Mouse (Mus musculus) liver, embryonic 14.5 days (tissue): ENCODE data around the gene Wfikkn2. TPM values are rescaled to one million over a fixed set of nuclear protein-coding genes. Genes with fewer than 3 reads are reported as not detected.

Source experiments
- ATAC-seq: fragments of 200-750 bp; cut with Nextera tagmentation; 2 replicates; pipeline ENCODE4 v1.8.0; 2017; ENCODE audit warnings: moderate number of reproducible peaks, mild to moderate bottlenecking, moderate library complexity; ENCODE audit not compliant: insufficient read depth
- DNase-seq, 3 experiments: peaks; one replicate each; pipeline ENCODE4 v3.0.0-alpha.2; 2012 to 2013; ENCODE audit warnings: low read depth in 3 of 3, low spot score in 3 of 3
- H3K27ac ChIP-seq: fragments of 300-500 bp; sonication (generic); 2 replicates; pipeline ENCODE4 v1.5.1; 2014; ENCODE audit warnings: moderate library complexity, mild to moderate bottlenecking, control low read depth, inconsistent platforms
- H3K27me3 ChIP-seq: fragments of 300-500 bp; sonication (generic); 2 replicates; pipeline ENCODE4 v1.6.1; 2014; ENCODE audit warnings: mild to moderate bottlenecking, low read length, moderate library complexity; ENCODE audit not compliant: control insufficient read depth, insufficient read depth
- H3K36me3 ChIP-seq: fragments of 300-500 bp; sonication (generic); replicated peaks from 2 replicates; pipeline ENCODE4 v1.6.1; 2014; ENCODE audit warnings: low read depth; ENCODE audit not compliant: control insufficient read depth, insufficient read depth
- H3K4me1 ChIP-seq, 2 experiments: fragments of 200-500 bp in 1 of 2; fragments of 300-500 bp in 1 of 2; sonication (generic) in 1 of 2; replicated peaks; 2 replicates each; pipeline ENCODE4 v1.6.1; 2012 to 2014; ENCODE audit warnings: antibody characterized with exemption in 1 of 2, inconsistent platforms in 1 of 2, low read length in 1 of 2; ENCODE audit not compliant: control insufficient read depth in 2 of 2, insufficient read depth in 2 of 2
- H3K4me2 ChIP-seq: fragments of 300-500 bp; sonication (generic); 2 replicates; pipeline ENCODE4 v1.6.1; 2014; ENCODE audit warnings: low read depth, mild to moderate bottlenecking, control low read depth, moderate library complexity
- H3K4me3 ChIP-seq, 2 experiments: fragments of 200-500 bp in 1 of 2; fragments of 300-500 bp in 1 of 2; sonication (generic) in 1 of 2; 2 replicates each; pipeline ENCODE4 v1.5.1; 2012 to 2014; ENCODE audit warnings: low read depth in 2 of 2, low read length in 2 of 2, mild to moderate bottlenecking in 2 of 2, control low read depth in 1 of 2, inconsistent platforms in 1 of 2, moderate library complexity in 1 of 2; ENCODE audit not compliant: insufficient read depth in 1 of 2
- H3K9ac ChIP-seq: fragments of 300-500 bp; sonication (generic); replicated peaks from 2 replicates; pipeline ENCODE4 v1.6.1; 2014; ENCODE audit warnings: mild to moderate bottlenecking, control low read depth, moderate library complexity
- H3K9me3 ChIP-seq: fragments of 300-500 bp; sonication (generic); 2 replicates; pipeline ENCODE4 v1.6.1; 2016; ENCODE audit warnings: low read length, mixed read lengths; ENCODE audit not compliant: control insufficient read depth
- CTCF ChIP-seq: IDR thresholded peaks from 2 replicates; pipeline ENCODE4 v1.5.1; 2016; ENCODE audit warnings: antibody characterized with exemption, low read depth, control low read depth
- EP300 ChIP-seq: IDR thresholded peaks from 2 replicates; pipeline ENCODE4 v1.6.1; 2016; ENCODE audit warnings: antibody characterized with exemption, low read depth
- WGBS: fragments of 180-500 bp; shearing (Covaris S2); extraction: QIAGEN DNeasy Blood & Tissue Kit; methylation state at CpG from one replicate; pipeline ENCODE4 v1.1.7; 2014; ENCODE audit not compliant: insufficient replicate concordance; 5-methylcytosine and 5-hydroxymethylcytosine counted together
- polyA plus RNA-seq, 2 experiments: library from polyadenylated mRNA; depleted of rRNA in 1 of 2; stranded (reverse) in 1 of 2; unstranded in 1 of 2; fragments of >200 nt; fragmentation: Nextera tagmentation in 1 of 2; extraction: Ambion mirVana in 1 of 2; gene quantifications; 2 replicates each; pipeline versions ENCODE4 v1.2.1 to v1.2.3; 2012 to 2014

The Wfikkn2 gene
- polyA plus RNA-seq, 2 experiments: 0.12 to 0.17 TPM

DNA sequence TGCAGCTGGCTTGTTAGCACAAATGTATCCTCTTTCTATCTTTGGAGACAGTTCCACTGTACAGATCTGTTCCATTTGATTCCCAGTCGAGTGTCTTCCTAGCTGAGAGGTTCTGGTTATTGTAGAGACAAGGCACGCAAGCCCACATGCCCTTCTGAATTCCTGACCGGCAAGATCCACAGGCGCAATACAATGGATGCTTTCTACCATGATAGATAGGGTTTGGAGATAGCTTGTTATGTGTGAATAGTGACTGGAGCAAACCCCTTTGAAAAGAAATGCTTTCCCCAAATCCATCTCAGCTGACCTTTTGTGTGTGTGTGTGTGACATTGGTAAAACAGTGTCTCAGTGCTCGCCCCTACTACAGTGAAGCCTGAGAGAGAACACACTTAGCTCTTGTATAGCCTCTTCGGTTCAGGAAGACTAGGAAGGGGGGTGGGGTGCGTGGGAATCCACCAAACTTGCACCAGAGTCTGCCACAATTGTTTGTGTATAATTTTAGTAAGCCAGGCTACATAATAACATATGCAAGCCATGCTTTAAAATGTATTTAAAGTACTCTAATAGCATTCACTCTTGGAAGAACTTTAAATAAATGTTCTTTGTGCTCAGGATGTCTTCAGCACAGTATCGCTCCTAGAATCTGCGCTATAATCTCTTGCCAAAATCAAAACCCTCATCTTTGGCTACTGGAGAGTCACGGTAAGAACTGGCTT, 39.2 kb downstream of the Wfikkn2 start:
- Histone ChIP-seq H3K9me3 (no peaks in the 10 kb centered on the region), H3K27me3 (no peaks in the 10 kb centered on the region), H3K36me3 (no peaks in the 10 kb centered on the region), H3K27ac (no peak overlapping the region), H3K4me2 (no peak overlapping the region), H3K4me3 (no peak overlapping the region), H3K4me1 (peaks cover 7 to 15% of the 10 kb centered on the region in 2 experiments), H3K9ac (no peak overlapping the region)
- ATAC-seq: no peak
- WGBS: 65% methylated on average over 10 of the region's 10 CpGs
- DNase-seq: no peak
- TF ChIP-seq CTCF: no peak
- TF ChIP-seq EP300: no peak

GRCm38 (mm10) chr11:94203066-94203465, 42.7 kb downstream of the Wfikkn2 start:
- H3K4me3 ChIP-seq: no peak overlapping the region
- H3K9me3 ChIP-seq: no peaks in the 10 kb centered on the region
- H3K36me3 ChIP-seq: no peaks in the 10 kb centered on the region
- no peaks in the 10 kb centered on the region for H3K27me3 ChIP-seq
- no peak for ATAC-seq
- peaks cover 15 to 40% of the 10 kb centered on the region in 2 experiments for H3K4me1 ChIP-seq
- no peak overlapping the region for H3K9ac ChIP-seq
- no peak for DNase-seq
- no peak overlapping the region for H3K27ac ChIP-seq
- WGBS: 66% methylated on average over 3 of the region's 3 CpGs
- TF ChIP-seq CTCF (no peak), EP300 (no peak)
- H3K4me2 ChIP-seq: no peak overlapping the region

GRCm38 (mm10) chr11:94202106-94202505, 43.7 kb downstream of the Wfikkn2 start:
- Histone ChIP-seq H3K4me3 (no peak overlapping the region), H3K36me3 (no peaks in the 10 kb centered on the region), H3K27me3 (no peaks in the 10 kb centered on the region), H3K27ac (no peak overlapping the region), H3K9ac (no peak overlapping the region), H3K4me2 (no peak overlapping the region), H3K4me1 (peaks cover 15 to 40% of the 10 kb centered on the region in 2 experiments), H3K9me3 (no peaks in the 10 kb centered on the region)
- WGBS: 74% methylated on average over 5 of the region's 5 CpGs
- TF ChIP-seq EP300 (no peak), CTCF (no peak)
- ATAC-seq (no peak), DNase-seq (no peak)

GRCm38 (mm10) chr11:94200422-94200821, 45.4 kb downstream of the Wfikkn2 start:
- H3K4me1 ChIP-seq: peaks cover 15 to 42% of the 10 kb centered on the region in 2 experiments
- no peaks in the 10 kb centered on the region for H3K27me3 ChIP-seq
- H3K4me2 ChIP-seq: 0 out of 2 replicates have a peak overlapping the region, but pooled peaks have one; percentile 15
- H3K27ac ChIP-seq: no peak overlapping the region
- WGBS: 28% methylated on average over 4 of the region's 4 CpGs
- H3K9ac ChIP-seq: no peak overlapping the region
- TF ChIP-seq EP300 (no peak), CTCF (no peak)
- DNase-seq (no peak), ATAC-seq (peak; percentile 58; the same call in 1 of the 2 replicates)
- H3K4me3 ChIP-seq: no peak overlapping the region
- no peaks in the 10 kb centered on the region for H3K36me3 ChIP-seq
- H3K9me3 ChIP-seq: no peaks in the 10 kb centered on the region

DNA sequence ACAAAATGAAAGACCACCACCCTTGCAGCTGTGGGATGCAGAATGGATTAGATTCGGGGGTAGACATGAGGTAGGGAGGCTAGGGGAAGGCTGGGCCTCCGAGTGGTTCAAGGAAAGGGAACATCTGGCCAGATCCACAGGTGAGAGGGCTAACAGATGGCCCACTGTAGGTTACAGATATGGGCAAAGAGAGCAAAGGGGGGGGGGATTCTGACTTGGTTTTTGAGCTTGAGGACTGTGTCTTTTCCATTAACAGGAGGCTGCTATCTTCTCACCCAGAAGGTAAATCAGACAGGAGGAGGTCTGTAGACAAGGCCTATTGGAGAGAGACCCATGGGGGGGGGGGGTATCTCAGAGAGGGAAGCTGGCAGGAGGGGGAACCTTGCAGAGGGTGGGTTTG, 46.0 kb downstream of the Wfikkn2 start:
- H3K9ac ChIP-seq: no peak overlapping the region
- no peak overlapping the region for H3K27ac ChIP-seq
- 22% methylated on average over 2 of the region's 2 CpGs for WGBS
- H3K36me3 ChIP-seq: no peaks in the 10 kb centered on the region
- DNase-seq (peak in 1 of 3 experiments; percentile 7), ATAC-seq (peak; percentile 44; the same call in 1 of the 2 replicates)
- H3K4me1 ChIP-seq: peaks cover 15 to 42% of the 10 kb centered on the region in 2 experiments
- no peaks in the 10 kb centered on the region for H3K27me3 ChIP-seq
- no peak overlapping the region for H3K4me2 ChIP-seq
- no peak for TF ChIP-seq EP300
- no peak for TF ChIP-seq CTCF
- no peaks in the 10 kb centered on the region for H3K9me3 ChIP-seq
- no peak overlapping the region for H3K4me3 ChIP-seq
